25 mouse cellular contexts compared by ENCODE assay signal in the genomic region with DNA sequence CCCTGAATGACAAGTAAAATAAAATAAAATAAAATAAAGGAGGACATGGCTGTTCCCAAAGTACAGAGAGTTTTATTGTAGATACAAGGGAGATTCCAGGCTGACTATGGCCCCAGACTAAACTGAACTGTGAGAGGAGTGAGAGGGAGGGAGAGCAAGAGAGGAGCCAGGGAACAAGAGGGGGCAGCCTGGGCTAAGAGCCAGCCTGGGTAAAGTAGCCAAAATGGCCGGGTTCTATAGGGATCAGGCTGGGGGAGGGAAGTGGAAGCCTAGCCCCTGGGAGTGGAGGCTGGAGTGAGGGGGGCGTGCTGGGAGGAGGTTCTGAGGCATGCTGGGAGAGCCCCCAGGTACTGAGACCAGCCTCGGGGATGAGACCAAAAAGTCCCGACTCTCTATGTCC. TPM values are rescaled to one million over a fixed set of nuclear protein-coding genes. Genes with fewer than 3 reads are reported as not detected.
DNase-seq lines count a peak whose midpoint lies in the region; ATAC-seq and TF ChIP-seq lines count a peak whose summit lies in the region.
"Had no signal": no experiment of that assay in that cellular context is flagged by ENCODE, and none has a peak within 500 bp of the region (broad histone marks: within the 10 kb centered on the region; RNA-seq: fewer than 3 reads in every experiment).

No protein-coding gene starts in this region.

- TF ChIP-seq CTCF in heart, postnatal 0 days (IDR thresholded peaks at IDR 0.05; ENCODE audit: low read depth): no peak

- TF ChIP-seq EP300 in heart, postnatal 0 days (IDR thresholded peaks at IDR 0.05; ENCODE audit: low read depth): no peak

- ATAC-seq in heart, postnatal 0 days (ENCODE audit: insufficient read depth, low read depth): no peak
- ATAC-seq in embryonic facial prominence, embryonic 13.5 days (ENCODE audit: insufficient number of reproducible peaks, insufficient read depth, low FRiP score, low TSS enrichment, low read depth): no peak
- no peak for ATAC-seq in midbrain, embryonic 13.5 days
- no peak for ATAC-seq in inflammation-experienced regulatory T-cells, adult 6 months
- ATAC-seq: forebrain, embryonic 13.5 days; liver, embryonic 12.5 days; liver, postnatal 0 days had no signal

- H3K9ac ChIP-seq in heart, postnatal 0 days (replicated peaks; ENCODE audit: low read depth, low read length): no peak overlapping the region
- 0 out of 2 replicates have a peak overlapping the region, but pooled peaks have one; percentile 21 for H3K9ac ChIP-seq in embryonic facial prominence, embryonic 13.5 days
- no peak overlapping the region for H3K9ac ChIP-seq in midbrain, embryonic 13.5 days (replicated peaks)
- H3K9ac ChIP-seq: forebrain, embryonic 13.5 days; hindbrain, embryonic 12.5 days; kidney, embryonic 15.5 days; liver, embryonic 12.5 days; liver, postnatal 0 days; midbrain, embryonic 12.5 days; neural tube, embryonic 13.5 days had no signal

- no peaks in the 10 kb centered on the region for H3K4me1 ChIP-seq in heart, postnatal 0 days (ENCODE audit: control insufficient read depth, insufficient read depth)
- no peaks in the 10 kb centered on the region for H3K4me1 ChIP-seq in heart, embryonic 10.5 days
- H3K4me1 ChIP-seq in embryonic facial prominence, embryonic 13.5 days: peaks cover 7% of the 10 kb centered on the region; the same call in 1 of the 2 replicates
- peaks cover 8% of the 10 kb centered on the region for H3K4me1 ChIP-seq in midbrain, embryonic 13.5 days (replicated peaks)
- H3K4me1 ChIP-seq: forebrain, embryonic 13.5 days; hindbrain, embryonic 12.5 days had no signal

- H3K9me3 ChIP-seq in heart, postnatal 0 days (replicated peaks; ENCODE audit: control insufficient read depth, low read length): peaks cover 12% of the 10 kb centered on the region; the same call in 1 of the 2 replicates
- H3K9me3 ChIP-seq in heart, embryonic 10.5 days: 0 out of 2 replicates have a peak, but pooled peaks cover 2% of the 10 kb centered on the region
- H3K9me3 ChIP-seq in embryonic facial prominence, embryonic 13.5 days: peaks cover 9% of the 10 kb centered on the region; the same call in 1 of the 2 replicates
- H3K9me3 ChIP-seq in midbrain, embryonic 13.5 days: no peaks in the 10 kb centered on the region; the same call in none of the 2 replicates
- H3K9me3 ChIP-seq: forebrain, embryonic 13.5 days; midbrain, embryonic 12.5 days had no signal

- 62% methylated on average over 4 of the region's 4 CpGs for WGBS in heart, postnatal 0 days
- WGBS in heart, embryonic 10.5 days: 70% methylated on average over 4 of the region's 4 CpGs
- WGBS in embryonic facial prominence, embryonic 13.5 days: 61% methylated on average over 4 of the region's 4 CpGs
- 65% methylated on average over 4 of the region's 4 CpGs for WGBS in midbrain, embryonic 13.5 days

- H3K27ac ChIP-seq in heart, postnatal 0 days (ENCODE audit: low read depth): peak overlapping the region; percentile 71; the same call in 1 of the 2 replicates
- H3K27ac ChIP-seq in heart, embryonic 10.5 days: no peak overlapping the region
- H3K27ac ChIP-seq in embryonic facial prominence, embryonic 13.5 days: no peak overlapping the region
- no peak overlapping the region for H3K27ac ChIP-seq in midbrain, embryonic 13.5 days
- H3K27ac ChIP-seq: forebrain, embryonic 13.5 days; hindbrain, embryonic 12.5 days; liver, embryonic 12.5 days; midbrain, embryonic 12.5 days; neural tube, embryonic 13.5 days had no signal

- peak; percentile 65 to 70 for DNase-seq in cerebellum, postnatal 14 days
- DNase-seq in cerebellum, adult 9-11 months: no peak
- no peak for DNase-seq in heart, postnatal 0 days (ENCODE audit: low spot score)
- no peak for DNase-seq in heart, embryonic 10.5 days (ENCODE audit: low spot score)
- DNase-seq: adrenal gland, adult 2 months; adrenal gland, postnatal 36 days; gastrocnemius, postnatal 14 days; heart, adult 11 months; heart, postnatal 36 days; kidney, adult 18-20 months; kidney, postnatal 25 days; liver, postnatal 0 days; lung, postnatal 36 days; right cerebral cortex, postnatal 4 days; thymus, postnatal 4 days had no signal

- H3K4me2 ChIP-seq in heart, postnatal 0 days (ENCODE audit: low read depth, low read length): no peak overlapping the region
- no peak overlapping the region for H3K4me2 ChIP-seq in embryonic facial prominence, embryonic 13.5 days
- H3K4me2 ChIP-seq in midbrain, embryonic 13.5 days (replicated peaks): no peak overlapping the region
- H3K4me2 ChIP-seq: forebrain, embryonic 13.5 days; hindbrain, embryonic 12.5 days; kidney, embryonic 15.5 days; liver, embryonic 12.5 days; midbrain, embryonic 12.5 days; neural tube, embryonic 13.5 days had no signal

- H3K4me3 ChIP-seq in heart, postnatal 0 days (ENCODE audit: low read depth, low read length): no peak overlapping the region
- H3K4me3 ChIP-seq in heart, embryonic 10.5 days: no peak overlapping the region
- no peak overlapping the region for H3K4me3 ChIP-seq in embryonic facial prominence, embryonic 13.5 days
- H3K4me3 ChIP-seq in midbrain, embryonic 13.5 days (replicated peaks): no peak overlapping the region
- H3K4me3 ChIP-seq: forebrain, embryonic 13.5 days; hindbrain, embryonic 12.5 days; kidney, embryonic 15.5 days; liver, embryonic 12.5 days; megakaryocyte, embryonic 14.5 days; midbrain, embryonic 12.5 days; neural tube, embryonic 13.5 days had no signal

- H3K36me3 ChIP-seq in heart, postnatal 0 days (replicated peaks; ENCODE audit: control insufficient read depth, insufficient read depth, low read length): 0 out of 2 replicates have a peak, but pooled peaks cover 7% of the 10 kb centered on the region
- H3K36me3 ChIP-seq in heart, embryonic 10.5 days: no peaks in the 10 kb centered on the region
- no peaks in the 10 kb centered on the region for H3K36me3 ChIP-seq in embryonic facial prominence, embryonic 13.5 days
- H3K36me3 ChIP-seq in midbrain, embryonic 13.5 days: no peaks in the 10 kb centered on the region
- H3K36me3 ChIP-seq: hindbrain, embryonic 12.5 days; kidney, embryonic 15.5 days; liver, embryonic 12.5 days; midbrain, embryonic 12.5 days; neural tube, embryonic 13.5 days had no signal

- H3K27me3 ChIP-seq in heart, postnatal 0 days (ENCODE audit: control insufficient read depth, insufficient read depth, low read length): no peaks in the 10 kb centered on the region
- H3K27me3 ChIP-seq in heart, embryonic 10.5 days (ENCODE audit: insufficient read depth, poor library complexity, severe bottlenecking): no peaks in the 10 kb centered on the region
- no peaks in the 10 kb centered on the region for H3K27me3 ChIP-seq in embryonic facial prominence, embryonic 13.5 days
- peaks cover 42% of the 10 kb centered on the region for H3K27me3 ChIP-seq in midbrain, embryonic 13.5 days
- H3K27me3 ChIP-seq: forebrain, embryonic 13.5 days; kidney, embryonic 15.5 days; liver, embryonic 12.5 days had no signal

RNA-seq across cellular contexts. Expression of gene Mgat4a, which starts 37.2 kb away (rescaled TPM):
- total RNA-seq in heart, postnatal 0 days (2014; rRNA removed; ENCODE audit: low replicate concordance): 7.3 and 24.4 TPM in 2 replicates
- 3.3 and 4.4 TPM in 2 replicates for polyA plus RNA-seq in heart, postnatal 0 days (2015; fragmentation: Nextera tagmentation; extraction: Ambion mirVana)
- 1.3 and 3.2 TPM in 2 replicates for polyA plus RNA-seq in heart, embryonic 10.5 days (2016; fragmentation: Nextera tagmentation; extraction: Ambion mirVana)
- 4.0 and 5.4 TPM in 2 replicates for polyA plus RNA-seq in embryonic facial prominence, embryonic 13.5 days (2015; fragmentation: Nextera tagmentation; extraction: Ambion mirVana)
- 5.4 and 7.2 TPM in 2 replicates for polyA plus RNA-seq in midbrain, embryonic 13.5 days (2015; fragmentation: Nextera tagmentation; extraction: Ambion mirVana)
- polyA plus RNA-seq in inflammation-experienced regulatory T-cells, adult 6 months (2017; shearing (Covaris generic)): 10 to 100 TPM in 1 of 3 experiments, 1 to 10 TPM in 2; 4.4 to 13.2 (median 9.5) TPM

Comparison
In these comparisons a context has a peak if more than half of its experiments do, and no peak if none do; other contexts are left out.
1. DNase-seq: peak in cerebellum, postnatal 14 days (2 of 2); none in cerebellum, adult 9-11 months (single experiment), heart, postnatal 0 days (single experiment) and heart, embryonic 10.5 days (single experiment).